Mouse (Mus musculus) hindbrain, embryonic 11.5 days (tissue): ENCODE measurements around the gene Cdc26. TPM values are rescaled to one million over a fixed set of nuclear protein-coding genes. Genes with fewer than 3 reads are reported as not detected.

Experiments used
- ATAC-seq: fragments of 200-750 bp; cut with Nextera tagmentation; 2 replicates; pipeline ENCODE4 v1.8.0; 2017; ENCODE audit warnings: mild to moderate bottlenecking, moderate TSS enrichment, moderate library complexity; ENCODE audit not compliant: low FRiP score
- DNase-seq: peaks from one replicate; pipeline ENCODE4 v3.0.0-alpha.2; 2015; ENCODE audit warnings: low spot score
- H3K27ac ChIP-seq: fragments of 300-500 bp; sonication (generic); 2 replicates; pipeline ENCODE4 v1.5.1; 2014; ENCODE audit warnings: mild to moderate bottlenecking, low read depth, low read length
- H3K27me3 ChIP-seq: fragments of 300-500 bp; sonication (generic); 2 replicates; pipeline ENCODE4 v1.6.1; 2014; ENCODE audit warnings: mild to moderate bottlenecking, low read length, moderate library complexity, mixed read lengths; ENCODE audit not compliant: control insufficient read depth, insufficient read depth
- H3K36me3 ChIP-seq: fragments of 300-500 bp; sonication (generic); 2 replicates; pipeline ENCODE4 v1.6.1; 2014; ENCODE audit warnings: mild to moderate bottlenecking, low read length, moderate library complexity, mixed read lengths; ENCODE audit not compliant: control insufficient read depth, insufficient read depth
- H3K4me1 ChIP-seq: fragments of 300-500 bp; sonication (generic); replicated peaks from 2 replicates; pipeline ENCODE4 v1.6.1; 2014; ENCODE audit warnings: low read length, mixed read lengths; ENCODE audit not compliant: control insufficient read depth, insufficient read depth
- H3K4me2 ChIP-seq: fragments of 300-500 bp; sonication (generic); replicated peaks from 2 replicates; pipeline ENCODE4 v1.6.1; 2014; ENCODE audit warnings: mild to moderate bottlenecking, low read depth, low read length
- H3K4me3 ChIP-seq: fragments of 300-500 bp; sonication (generic); 2 replicates; pipeline ENCODE4 v1.5.1; 2014; ENCODE audit warnings: low read depth, low read length
- H3K9ac ChIP-seq: fragments of 300-500 bp; sonication (generic); 2 replicates; pipeline ENCODE4 v1.6.1; 2014; ENCODE audit warnings: low read depth, low read length
- H3K9me3 ChIP-seq: fragments of 300-500 bp; sonication (generic); 2 replicates; pipeline ENCODE4 v1.6.1; 2016; ENCODE audit warnings: low read length; ENCODE audit not compliant: control insufficient read depth
- WGBS: fragments of 180-500 bp; shearing (Covaris S2); extraction: QIAGEN DNeasy Blood & Tissue Kit; methylation state at CpG from one replicate; pipeline ENCODE4 v1.1.7; 2014; 5-methylcytosine and 5-hydroxymethylcytosine counted together
- polyA plus RNA-seq: library from polyadenylated mRNA; unstranded; fragments of >200 nt; fragmentation: Nextera tagmentation; extraction: Ambion mirVana; gene quantifications from 2 replicates; pipeline ENCODE4 v1.2.1, GENCODE M21; 2014

The Cdc26 gene
- polyA plus RNA-seq, 1 experiment from 2014 or later, result 177 TPM

DNA sequence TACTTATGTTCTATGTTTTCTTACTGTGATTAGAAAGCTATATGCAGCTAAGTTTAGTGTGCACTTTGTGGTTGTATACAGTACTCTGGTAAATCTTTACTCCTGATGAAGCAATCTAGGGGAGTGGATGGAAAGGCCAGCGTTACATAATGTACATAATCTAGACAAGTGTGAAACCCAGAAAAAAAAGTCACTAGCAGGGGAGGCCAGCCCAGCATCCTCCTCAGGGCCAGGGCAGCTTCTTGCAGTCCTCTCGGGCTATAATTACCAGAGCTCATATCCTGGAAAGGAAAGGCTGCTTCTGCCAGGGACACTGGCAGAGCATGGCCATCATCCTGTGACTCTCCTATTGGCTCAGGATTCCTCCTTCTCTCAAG is 60.1 kb downstream of the Cdc26 start:
- Histone ChIP-seq H3K4me2 (no peak overlapping the region), H3K4me1 (no peaks in the 10 kb centered on the region), H3K9ac (no peak overlapping the region), H3K36me3 (no peaks in the 10 kb centered on the region), H3K4me3 (no peak overlapping the region), H3K27ac (no peak overlapping the region), H3K27me3 (no peaks in the 10 kb centered on the region), H3K9me3 (no peaks in the 10 kb centered on the region)
- WGBS, result 82% methylated on average over 2 of the region's 2 CpGs
- DNase-seq (no peak), ATAC-seq (no peak)

DNA sequence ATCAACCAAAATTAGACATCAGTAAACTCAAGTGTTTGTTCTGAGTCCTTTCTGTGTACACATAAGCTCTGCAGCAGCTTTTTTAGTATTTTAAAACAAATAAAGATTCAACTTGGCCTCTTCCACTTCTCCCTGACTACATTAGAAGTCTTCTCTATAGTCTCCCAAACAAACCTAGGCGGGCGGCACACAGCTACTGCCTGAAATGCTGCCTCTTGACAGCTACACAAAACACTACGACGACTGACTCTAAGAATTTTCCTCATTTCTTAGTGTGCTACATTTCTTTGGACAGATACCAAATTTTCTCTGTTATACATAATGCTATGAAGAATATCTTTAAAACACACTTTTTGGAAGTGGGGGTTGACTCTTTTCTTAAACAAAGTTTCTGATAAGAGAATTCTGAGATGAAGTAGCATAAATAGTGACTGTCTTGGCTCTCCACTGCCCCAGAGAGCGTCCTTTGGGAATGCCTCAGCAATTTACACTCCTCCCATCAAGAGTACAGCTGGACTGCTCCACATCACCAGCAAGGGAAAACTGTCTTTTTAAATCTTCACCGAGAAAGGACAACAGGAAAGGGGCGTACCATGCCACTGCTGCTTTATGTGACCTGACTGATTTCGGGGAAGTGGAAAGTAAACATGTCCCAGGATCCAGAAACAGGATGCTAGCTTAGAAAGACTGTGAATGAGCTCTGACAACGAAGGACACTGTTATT is 60.7 kb downstream of the Cdc26 start:
- Histone ChIP-seq H3K9me3 (no peaks in the 10 kb centered on the region), H3K4me2 (no peak overlapping the region), H3K4me3 (no peak overlapping the region), H3K4me1 (no peaks in the 10 kb centered on the region), H3K9ac (no peak overlapping the region), H3K27me3 (no peaks in the 10 kb centered on the region), H3K36me3 (no peaks in the 10 kb centered on the region), H3K27ac (no peak overlapping the region)
- DNase-seq (no peak), ATAC-seq (no peak)
- WGBS, result 80% methylated on average over 9 of the region's 9 CpGs

DNA sequence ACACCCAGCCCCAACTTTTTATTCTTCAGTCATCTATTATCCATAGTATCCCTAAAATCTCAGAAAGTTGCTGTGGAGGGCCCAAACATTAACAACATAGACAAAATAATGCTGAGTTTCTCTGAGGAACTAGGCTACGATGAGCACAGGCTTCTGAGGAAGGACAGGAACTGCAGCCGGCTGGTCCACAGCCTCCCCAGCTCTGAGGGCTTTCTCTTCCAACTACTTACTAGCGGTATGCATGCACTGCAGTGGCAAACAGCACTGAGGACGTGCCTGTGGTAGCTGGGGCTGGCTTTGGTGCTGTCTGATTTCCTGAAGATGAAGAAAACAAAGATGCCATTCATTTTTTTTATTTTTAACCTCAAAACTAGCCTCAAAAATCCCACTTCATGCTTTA is 62.6 kb downstream of the Cdc26 start:
- Histone ChIP-seq H3K27ac (no peak overlapping the region), H3K4me1 (no peaks in the 10 kb centered on the region), H3K4me2 (no peak overlapping the region), H3K27me3 (no peaks in the 10 kb centered on the region), H3K36me3 (no peaks in the 10 kb centered on the region), H3K9me3 (no peaks in the 10 kb centered on the region), H3K9ac (no peak overlapping the region), H3K4me3 (no peak overlapping the region)
- DNase-seq (no peak), ATAC-seq (no peak)
- 85% methylated on average over 4 of the region's 4 CpGs for WGBS

DNA sequence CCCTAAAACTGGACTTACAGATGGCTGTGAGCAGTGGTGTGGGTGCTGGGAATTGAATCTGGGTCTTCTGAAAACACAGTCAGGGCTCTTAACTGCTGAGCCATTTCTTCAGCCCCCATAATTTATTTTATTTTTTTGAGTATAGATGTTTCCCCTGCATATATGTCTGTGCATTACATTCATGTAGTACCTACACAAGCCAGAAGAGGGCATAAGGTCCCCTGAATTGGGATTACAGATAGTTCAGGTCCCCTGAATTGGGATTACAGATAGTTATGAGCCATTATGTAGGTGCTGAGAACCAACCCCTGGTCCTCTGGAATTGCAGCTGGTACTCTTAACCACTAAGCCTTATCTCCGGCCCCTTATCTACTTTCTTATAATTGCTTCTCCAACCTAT is 64.4 kb downstream of the Cdc26 start:
- Histone ChIP-seq H3K9me3 (no peaks in the 10 kb centered on the region), H3K4me2 (no peak overlapping the region), H3K9ac (no peak overlapping the region), H3K4me1 (no peaks in the 10 kb centered on the region), H3K27me3 (no peaks in the 10 kb centered on the region), H3K4me3 (no peak overlapping the region), H3K27ac (no peak overlapping the region), H3K36me3 (no peaks in the 10 kb centered on the region)
- ATAC-seq, result no peak
- DNase-seq, result no peak
- WGBS, result 100% methylated on average over 1 of the region's 1 CpGs

DNA sequence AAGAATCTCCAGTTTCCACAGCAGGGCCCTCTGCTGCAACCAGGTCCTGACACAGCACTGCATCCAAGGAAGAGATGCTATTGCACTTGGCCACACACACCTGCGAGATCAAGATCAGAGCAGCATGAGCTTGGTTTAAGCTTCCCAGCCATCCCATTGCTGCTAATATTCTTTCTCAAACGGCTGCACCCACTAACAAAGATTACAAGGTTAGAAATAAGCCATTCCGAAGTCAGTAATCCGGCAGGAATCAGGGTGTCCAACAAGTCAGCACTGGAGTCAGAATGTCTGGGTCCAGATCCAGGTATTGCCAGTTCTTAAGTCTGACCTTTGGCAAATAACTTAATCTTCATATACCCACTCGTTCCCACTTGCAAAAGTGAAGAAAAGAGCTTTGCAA is 69.9 kb downstream of the Cdc26 start:
- Histone ChIP-seq H3K4me3 (no peak overlapping the region), H3K27ac (no peak overlapping the region), H3K9me3 (no peaks in the 10 kb centered on the region), H3K9ac (no peak overlapping the region), H3K27me3 (no peaks in the 10 kb centered on the region), H3K36me3 (no peaks in the 10 kb centered on the region), H3K4me1 (no peaks in the 10 kb centered on the region), H3K4me2 (no peak overlapping the region)
- ATAC-seq (no peak), DNase-seq (no peak)
- 94% methylated on average over 5 of the region's 5 CpGs for WGBS

Other genes starting within 250 kb of the Cdc26 start
- 33.8 and 34.4 TPM in 2 replicates for gene Zfp37, start 177.6 kb downstream of the Cdc26 start, polyA plus RNA-seq
- 11.8 and 13.3 TPM in 2 replicates for gene Slc31a2, start 146.1 kb downstream of the Cdc26 start, polyA plus RNA-seq
- gene Fkbp15, start 48.1 kb downstream of the Cdc26 start, polyA plus RNA-seq, result 21.2 and 22.8 TPM in 2 replicates
- 45.0 and 49.8 TPM in 2 replicates for gene Slc31a1, start 47.9 kb downstream of the Cdc26 start, polyA plus RNA-seq
- gene Prpf4, start 155 bp upstream of the Cdc26 start, polyA plus RNA-seq, result 25.5 and 28.1 TPM in 2 replicates
- gene Rnf183, start 26.6 kb upstream of the Cdc26 start, polyA plus RNA-seq, result not detected in 2 replicates
- 6.4 and 6.9 TPM in 2 replicates for gene Wdr31, start 62.3 kb upstream of the Cdc26 start, polyA plus RNA-seq
- gene Bspry, start 71.4 kb upstream of the Cdc26 start, polyA plus RNA-seq, result 0.94 and 1.0 TPM in 2 replicates
- 13.7 and 16.7 TPM in 2 replicates for gene Hdhd3, start 94.8 kb upstream of the Cdc26 start, polyA plus RNA-seq
- 77.5 and 80.1 TPM in 2 replicates for gene Alad, start 111.3 kb upstream of the Cdc26 start, polyA plus RNA-seq
- 116 and 117 TPM in 2 replicates for gene Pole3, start 116.4 kb upstream of the Cdc26 start, polyA plus RNA-seq
- gene 4933430I17Rik, start 116.7 kb upstream of the Cdc26 start, polyA plus RNA-seq, result 0.91 and 1.8 TPM in 2 replicates
- 31.3 and 33.2 TPM in 2 replicates for gene Rgs3, start 151.2 kb upstream of the Cdc26 start, polyA plus RNA-seq